Mouse (Mus musculus): ENCODE data around the gene Kyat1. TPM values are rescaled to one million over a fixed set of nuclear protein-coding genes. Genes with fewer than 3 reads are reported as not detected.
"Not testable (repeated sequence)": the region's sequence is repeated elsewhere in the genome, so short reads cannot be mapped to it uniquely, and the experiment has no call there.

The Kyat1 gene
- polyA plus RNA-seq, 2 experiments from 2014 or later: 9.9 to 13.4 TPM

- ATAC-seq: no peak
These were observed 7.3 kb upstream of the Kyat1 start for GRCm38 (mm10) chr2:30212951-30213350.

DNA sequence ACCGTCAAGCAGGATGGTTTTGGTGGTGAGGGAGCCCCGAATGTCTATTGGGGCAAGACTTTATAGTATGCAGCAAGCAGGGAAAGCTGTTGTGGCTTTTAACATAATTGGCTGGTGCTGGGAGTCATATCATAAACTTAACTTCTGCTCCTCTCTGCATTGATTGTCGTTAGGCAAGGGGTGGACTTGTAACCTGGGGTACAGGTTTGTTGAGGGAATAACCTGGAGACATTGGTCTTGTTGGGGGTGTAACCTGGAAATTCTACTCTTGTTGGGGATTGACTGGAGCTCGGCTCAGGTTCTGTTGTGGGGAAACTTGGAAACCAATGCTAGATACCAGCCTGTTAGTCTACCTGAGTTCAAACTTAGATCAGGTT, 6.5 kb upstream of the Kyat1 start:
- no peak for ATAC-seq

DNA sequence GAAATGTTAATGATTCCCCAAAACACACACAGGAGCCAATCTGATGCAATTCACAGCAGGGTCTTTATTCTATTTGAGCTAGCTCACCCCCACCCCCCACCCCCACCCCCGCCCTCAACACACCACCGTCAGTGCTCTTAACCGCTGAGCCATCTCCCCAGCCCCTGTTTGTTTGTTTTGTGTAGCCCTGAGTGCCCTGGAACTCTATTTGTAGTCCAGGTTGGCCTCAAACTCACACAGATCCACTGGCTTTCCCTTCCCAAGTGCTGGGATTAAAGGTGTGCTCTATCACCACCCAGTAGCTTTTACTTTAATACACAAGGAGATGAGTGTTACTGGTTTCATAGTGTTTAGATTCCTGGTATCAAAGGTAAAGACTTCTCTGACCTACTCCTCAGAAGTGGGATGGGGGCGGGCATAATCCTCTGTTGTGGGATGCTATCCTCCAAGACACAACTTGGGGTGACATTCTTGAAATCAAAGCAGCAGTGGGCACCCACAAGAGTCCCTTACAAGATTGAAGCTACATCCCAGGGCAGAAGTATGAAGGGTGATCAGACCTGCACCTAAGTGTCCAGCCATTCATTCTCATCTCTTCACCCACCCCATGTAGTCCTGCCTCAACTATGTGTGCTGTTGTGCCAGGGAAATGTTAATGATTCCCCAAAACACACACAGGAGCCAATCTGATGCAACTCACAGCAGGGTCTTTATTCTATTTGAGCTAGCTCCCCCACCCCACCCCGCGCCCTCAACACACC, 5.9 kb upstream of the Kyat1 start:
- no peak for ATAC-seq

DNA sequence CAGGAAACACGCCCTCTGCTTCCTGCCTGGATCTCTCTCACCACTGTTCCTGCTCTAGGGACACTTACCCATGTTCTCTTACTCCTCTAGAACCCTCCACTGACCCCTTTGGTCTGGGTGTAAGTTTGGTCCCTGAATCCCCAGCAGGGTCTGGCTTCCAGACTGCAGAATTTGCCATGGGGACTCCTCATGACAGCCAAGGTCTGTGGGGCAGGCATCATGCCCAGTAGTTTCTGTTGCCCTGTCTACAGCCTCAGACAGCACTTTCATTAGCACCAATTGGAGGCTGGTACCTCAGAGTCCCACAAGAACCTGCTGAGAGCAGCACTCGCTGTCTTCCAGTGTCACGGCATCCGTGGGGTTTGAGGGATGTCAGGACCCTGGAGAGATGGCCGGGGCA, 2.2 kb upstream of the Kyat1 start:
- ATAC-seq: no peak

DNA sequence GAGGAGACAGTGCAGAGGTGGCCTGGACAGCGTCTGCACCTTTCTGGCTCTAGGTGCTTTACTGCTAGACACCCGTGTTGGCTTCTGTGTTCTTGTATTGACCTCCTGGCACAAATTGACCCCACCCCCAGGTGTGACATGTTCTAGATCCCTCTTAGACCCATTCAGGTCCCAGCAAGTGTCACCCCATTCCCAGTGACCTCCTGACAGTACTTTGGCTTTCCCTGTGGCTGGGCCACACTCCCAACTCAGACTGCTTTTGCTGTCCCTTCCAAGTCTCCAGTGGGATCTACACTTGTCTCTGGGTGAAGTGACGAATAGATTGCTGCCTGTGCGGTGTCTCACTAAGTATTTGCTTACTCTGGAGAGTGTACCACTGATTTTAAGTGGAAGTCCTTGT, 1.8 kb upstream of the Kyat1 start:
- ATAC-seq: no peak

DNA sequence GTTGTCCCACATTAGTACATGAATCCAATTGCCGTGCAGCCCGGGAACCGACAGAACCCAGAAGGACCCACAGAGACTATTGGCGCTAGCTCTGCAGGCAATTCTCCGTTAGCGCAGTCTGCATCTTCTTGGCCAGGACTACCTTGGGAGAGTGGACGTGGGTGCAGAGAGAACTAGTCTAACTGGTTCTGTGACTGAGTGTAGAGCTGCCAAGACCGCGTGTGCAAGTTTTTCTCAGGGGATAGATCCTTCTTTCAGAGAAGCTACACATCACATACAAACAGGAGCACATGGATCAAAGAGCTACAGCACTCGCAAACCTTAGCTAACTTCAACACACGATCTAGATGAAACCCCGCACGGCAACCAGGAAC, 405 bp downstream of the Kyat1 start:
- ATAC-seq: peak; percentile 21

DNA sequence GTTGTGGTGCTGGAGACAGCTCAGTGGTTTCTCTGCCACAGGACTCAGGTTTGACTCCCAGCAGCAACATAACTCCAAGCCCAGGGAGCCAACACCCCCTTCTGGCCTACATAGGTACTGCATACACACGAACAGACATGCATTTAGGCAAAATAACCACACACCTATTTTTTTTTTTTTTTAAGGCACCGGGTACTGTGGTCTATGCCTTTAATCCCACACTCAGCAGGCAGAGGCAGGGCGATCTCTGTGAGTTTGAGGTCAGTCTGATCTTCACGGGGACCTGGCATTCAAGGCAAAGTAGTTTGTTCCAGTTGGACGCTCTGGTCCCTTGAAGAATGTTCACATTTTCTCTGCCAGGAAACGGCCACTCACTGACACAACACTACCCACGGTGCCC, 2.2 kb downstream of the Kyat1 start:
- ATAC-seq: no peak

DNA sequence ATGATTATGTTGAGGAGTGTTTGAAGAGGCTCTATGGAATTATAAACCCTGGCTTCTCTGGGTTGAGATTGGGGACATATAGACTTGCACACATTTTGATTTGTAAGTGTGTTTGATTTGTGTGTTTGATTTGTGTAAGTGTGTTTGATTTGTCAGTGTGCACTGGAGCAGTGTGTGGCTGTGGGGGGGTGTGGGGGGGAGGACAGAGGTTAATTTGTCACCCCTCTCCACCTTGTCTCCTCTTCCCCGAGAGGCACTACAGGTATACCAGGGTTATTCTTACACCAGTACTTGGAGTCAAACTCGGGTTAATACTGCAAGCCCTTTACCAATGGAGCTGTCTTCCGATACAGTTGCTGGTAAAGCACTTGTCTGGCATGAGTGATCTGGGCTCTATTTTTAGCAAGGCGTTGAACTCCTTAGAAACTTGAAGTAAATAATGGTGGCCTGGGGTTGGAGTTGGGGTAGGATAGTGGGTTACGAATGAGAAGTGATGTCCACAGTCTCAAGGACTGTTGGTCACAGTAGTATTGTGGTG, 5.2 kb downstream of the Kyat1 start:
- ATAC-seq: no peak

GRCm38 (mm10) chr2:30199984-30200383, 5.7 kb downstream of the Kyat1 start:
- ATAC-seq: no peak

- ATAC-seq: no peak
These were observed 7.6 kb downstream of the Kyat1 start for GRCm38 (mm10) chr2:30198021-30198420.

- ATAC-seq: no peak
These were observed 11.0 kb downstream of the Kyat1 start for GRCm38 (mm10) chr2:30194656-30195055.

GRCm38 (mm10) chr2:30191790-30192580, 13.7 kb downstream of the Kyat1 start:
- no peak for ATAC-seq

- ATAC-seq: no peak
These were observed 20.0 kb downstream of the Kyat1 start for GRCm38 (mm10) chr2:30185681-30186080.

DNA sequence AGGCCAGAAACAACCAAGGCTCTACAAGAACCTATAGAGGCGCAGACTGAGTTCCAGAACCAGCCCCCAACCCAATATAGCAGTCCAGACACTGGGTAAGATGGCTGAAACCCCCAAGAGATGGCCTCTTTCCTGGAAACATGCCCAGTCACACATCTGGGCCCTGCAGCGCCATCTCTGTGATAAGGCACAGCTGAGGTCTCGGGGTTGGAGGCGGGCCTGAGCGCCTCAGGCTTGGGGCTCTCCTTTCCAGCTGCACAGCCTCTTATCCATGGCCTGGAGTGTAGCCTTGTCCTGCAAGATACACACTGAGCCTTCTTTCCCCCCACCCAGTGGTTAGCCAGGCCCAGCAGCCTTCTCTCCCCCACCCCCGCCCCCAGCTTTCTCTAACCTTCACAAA, 20.4 kb downstream of the Kyat1 start:
- ATAC-seq: no peak

DNA sequence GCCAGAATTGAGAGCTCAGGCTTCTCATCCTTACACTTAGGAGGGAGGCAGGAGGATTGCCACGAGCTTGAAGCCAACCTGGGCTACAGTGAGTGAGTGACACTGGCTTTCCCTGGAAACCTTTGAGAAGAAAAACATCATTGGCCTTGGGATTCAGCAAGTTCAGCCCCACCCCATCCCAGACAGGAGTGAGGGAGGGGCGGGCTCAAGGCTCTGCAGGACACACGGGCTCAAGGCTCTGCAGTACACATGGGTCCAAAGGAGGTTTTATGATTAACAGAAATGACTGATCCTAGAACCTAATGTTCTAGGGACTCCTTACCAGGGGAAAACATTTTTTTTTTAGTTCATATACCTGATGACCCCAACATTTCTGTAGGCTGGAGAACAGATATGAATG, 21.9 kb downstream of the Kyat1 start:
- ATAC-seq: no peak

- ATAC-seq: no peak
These were observed 23.2 kb downstream of the Kyat1 start for GRCm38 (mm10) chr2:30182424-30182823.

DNA sequence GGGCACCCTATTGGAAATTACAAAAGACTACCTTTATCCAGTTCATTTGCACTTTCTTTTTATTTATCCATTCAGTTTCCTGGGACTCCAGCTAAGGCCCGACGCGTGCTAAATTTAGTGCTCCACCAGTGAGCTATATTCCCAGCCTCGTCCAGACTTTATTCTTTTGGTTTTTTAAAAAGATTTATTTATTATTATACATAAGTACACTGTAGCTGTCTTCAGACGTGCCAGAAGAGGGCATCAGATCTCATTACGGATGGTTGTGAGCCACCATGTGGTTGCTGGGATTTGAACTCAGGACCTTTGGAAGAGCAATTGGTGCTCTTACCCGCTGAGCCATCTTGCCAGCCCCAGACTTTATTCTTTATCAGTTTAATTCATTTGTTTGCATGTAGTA, 26.9 kb downstream of the Kyat1 start:
- not testable (repeated sequence) for ATAC-seq

GRCm38 (mm10) chr2:30177700-30178675, 27.7 kb downstream of the Kyat1 start, which contains the start of gene Spout1:
Spout1 (minus strand) TSS chr2:30178459.
- ATAC-seq: peak; percentile 100

GRCm38 (mm10) chr2:30176561-30176960, 29.1 kb downstream of the Kyat1 start:
- ATAC-seq: no peak

DNA sequence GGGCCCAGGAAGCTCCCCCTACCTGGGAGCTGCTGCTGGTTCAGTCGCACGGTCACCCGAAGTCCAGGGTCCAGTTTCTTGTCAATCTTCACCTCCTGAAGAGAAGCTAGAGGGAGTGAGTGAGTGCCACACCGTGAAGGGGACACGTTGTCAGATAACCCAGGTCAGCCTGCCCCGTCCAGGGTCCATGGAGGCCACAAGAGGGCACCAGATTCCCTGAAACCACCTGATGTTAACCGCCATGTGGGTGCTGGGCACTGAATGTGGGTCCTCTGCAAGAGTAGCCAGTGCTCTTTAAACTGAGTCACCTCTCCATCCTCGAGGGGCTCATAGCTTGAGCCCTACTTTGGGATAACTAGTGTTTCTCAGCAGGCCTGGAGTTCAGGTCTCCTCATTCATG, 29.8 kb downstream of the Kyat1 start:
- no peak for ATAC-seq

DNA sequence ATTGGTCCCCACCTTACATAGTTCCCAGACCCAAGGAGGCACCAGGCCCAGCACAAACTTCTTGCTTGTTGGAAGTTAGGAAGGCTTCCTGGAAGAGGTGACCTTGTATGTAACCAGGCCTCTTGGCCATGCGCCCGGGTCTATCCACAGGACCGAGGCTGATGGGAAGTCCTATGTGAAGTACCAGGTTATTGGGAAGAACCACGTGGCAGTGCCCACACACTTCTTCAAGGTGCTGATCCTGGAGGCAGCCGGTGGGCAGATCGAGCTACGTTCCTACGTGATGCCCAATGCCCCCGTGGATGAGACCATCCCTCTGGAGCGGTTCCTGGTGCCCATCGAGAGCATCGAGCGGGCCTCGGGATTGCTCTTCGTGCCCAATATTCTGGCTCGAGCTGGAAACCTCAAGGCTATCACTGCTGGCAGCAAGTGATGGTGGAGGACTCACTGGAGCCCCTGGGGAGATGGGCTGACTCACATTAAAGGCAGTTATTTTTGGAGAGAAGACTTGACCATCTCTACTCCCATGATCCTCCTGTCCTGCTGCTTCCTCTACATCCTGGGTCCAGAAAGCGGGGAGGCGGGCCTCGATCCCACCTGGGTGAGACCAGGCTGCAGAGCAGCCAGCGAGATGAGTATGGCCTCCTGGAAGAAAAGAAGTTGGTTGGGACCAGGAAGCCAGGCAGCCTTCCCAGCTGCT, 32.0 kb downstream of the Kyat1 start:
- no peak for ATAC-seq

- ATAC-seq: no peak
These were observed 33.7 kb downstream of the Kyat1 start for GRCm38 (mm10) chr2:30171997-30172382.

Data from CD4-positive, CD25-positive, alpha-beta regulatory T cell, adult 4 months (primary cell).